Mouse (Mus musculus): ENCODE data around the gene Rbp7.
"Not testable (repeated sequence)": the region's sequence is repeated elsewhere in the genome, so short reads cannot be mapped to it uniquely, and the experiment has no call there.

DNA sequence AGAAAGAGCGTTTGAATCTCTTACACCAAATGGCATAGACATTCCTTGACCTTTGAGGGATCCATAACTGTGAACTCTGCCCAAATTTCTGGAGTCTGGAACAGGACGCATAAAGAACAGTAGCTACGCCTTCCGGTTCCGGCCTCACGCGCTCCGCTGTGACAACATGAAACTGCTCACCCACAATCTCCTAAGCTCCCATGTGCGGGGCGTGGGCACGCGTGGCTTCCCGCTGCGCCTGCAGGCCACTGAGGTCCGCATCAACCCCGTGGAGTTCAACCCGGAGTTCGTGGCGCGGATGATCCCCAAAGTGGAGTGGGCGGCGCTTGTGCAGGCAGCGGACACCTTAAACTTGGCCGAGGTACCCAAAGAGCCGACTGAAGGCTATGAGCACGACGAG is 2.4 kb upstream of the Rbp7 start:
- TF ChIP-seq GATA1 (IDR thresholded peaks at IDR 0.05; ENCODE audit: borderline replicate concordance, low read length); FLI1 (IDR thresholded peaks at IDR 0.05; ENCODE audit: low read length): not testable (repeated sequence)

All from megakaryocyte, embryonic 14.5 days (primary cell).